Mouse (Mus musculus): ENCODE measurements around the gene Tfb2m.

Gene Tfb2m

DNA sequence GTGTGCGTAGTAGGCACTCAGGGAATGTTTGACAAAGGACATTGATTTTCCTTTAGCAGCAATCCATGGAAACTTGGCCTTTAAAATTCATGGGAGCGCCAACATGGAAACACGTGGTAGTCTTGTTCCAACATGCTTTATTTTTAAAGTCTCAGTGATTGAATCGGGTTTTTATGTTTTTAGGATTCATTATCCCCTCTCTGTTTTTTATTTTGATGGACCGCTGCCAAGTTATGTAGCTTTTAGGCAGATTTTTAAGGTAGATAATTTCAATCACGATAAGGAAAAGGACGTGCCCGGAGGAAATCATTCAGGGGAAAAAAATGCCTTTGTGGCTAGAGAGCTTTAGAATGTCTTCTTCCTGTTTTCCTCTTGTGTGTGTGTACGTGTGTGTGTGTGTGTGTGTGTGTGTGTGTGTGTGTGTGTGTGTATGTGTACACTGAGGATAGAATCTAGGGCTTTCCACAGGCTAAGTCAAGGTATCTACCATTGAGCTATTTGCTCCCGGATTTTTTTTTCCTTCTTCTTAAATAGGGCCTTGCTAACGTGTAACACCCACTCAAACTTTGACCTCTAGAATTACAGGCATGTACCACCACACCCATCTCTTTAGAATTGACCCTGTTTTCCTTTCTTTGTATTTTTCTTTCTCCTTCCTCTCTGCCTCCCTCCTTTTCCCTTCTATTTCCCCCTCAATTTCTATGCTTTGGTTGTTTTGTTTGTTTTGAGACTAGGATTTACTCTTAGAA is 13.6 kb upstream of the Tfb2m start:
- DNase-seq (ENCODE audit: low spot score in 2 of 2) = no peak

DNA sequence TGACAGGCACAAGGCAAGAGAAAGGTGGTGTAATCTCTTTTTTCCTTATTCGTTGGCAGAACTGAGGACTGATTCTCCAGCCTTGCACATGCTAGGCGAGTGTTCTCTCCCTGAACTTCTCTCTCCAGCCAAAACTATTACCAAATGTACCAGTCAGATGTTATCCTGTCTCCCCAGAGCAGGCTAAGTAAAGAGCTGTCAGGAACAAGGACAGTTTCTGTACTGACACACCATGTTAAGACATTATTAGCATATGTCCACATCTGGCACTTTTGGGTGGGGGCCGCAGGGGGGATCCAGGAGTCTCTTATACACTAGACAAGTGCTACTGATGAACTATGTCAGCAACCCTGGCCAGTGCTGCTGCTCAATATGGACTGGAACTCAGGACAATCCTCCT is 10.9 kb upstream of the Tfb2m start:
- no peak for DNase-seq (ENCODE audit: low spot score in 2 of 2)

DNA sequence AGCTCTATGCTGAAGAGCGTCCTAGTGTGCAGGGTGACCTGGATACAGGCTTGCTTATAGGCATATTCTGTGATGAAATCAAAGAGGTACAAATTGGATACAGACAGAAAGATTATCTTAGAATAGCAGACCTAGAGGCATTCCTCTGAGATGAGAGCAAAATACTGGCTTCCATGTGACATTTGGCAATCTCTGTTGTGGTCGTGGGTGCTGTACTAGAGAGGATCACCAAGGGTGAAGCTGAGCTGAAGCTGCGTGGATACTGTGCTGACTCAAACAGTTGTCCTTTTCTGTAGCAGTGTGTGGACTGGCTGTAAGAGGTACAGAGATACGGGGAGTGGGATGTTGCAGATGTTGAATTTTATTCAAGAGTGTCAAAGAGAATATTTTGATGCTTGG is 7.9 kb upstream of the Tfb2m start:
- no peak for DNase-seq (ENCODE audit: low spot score in 2 of 2)

DNA sequence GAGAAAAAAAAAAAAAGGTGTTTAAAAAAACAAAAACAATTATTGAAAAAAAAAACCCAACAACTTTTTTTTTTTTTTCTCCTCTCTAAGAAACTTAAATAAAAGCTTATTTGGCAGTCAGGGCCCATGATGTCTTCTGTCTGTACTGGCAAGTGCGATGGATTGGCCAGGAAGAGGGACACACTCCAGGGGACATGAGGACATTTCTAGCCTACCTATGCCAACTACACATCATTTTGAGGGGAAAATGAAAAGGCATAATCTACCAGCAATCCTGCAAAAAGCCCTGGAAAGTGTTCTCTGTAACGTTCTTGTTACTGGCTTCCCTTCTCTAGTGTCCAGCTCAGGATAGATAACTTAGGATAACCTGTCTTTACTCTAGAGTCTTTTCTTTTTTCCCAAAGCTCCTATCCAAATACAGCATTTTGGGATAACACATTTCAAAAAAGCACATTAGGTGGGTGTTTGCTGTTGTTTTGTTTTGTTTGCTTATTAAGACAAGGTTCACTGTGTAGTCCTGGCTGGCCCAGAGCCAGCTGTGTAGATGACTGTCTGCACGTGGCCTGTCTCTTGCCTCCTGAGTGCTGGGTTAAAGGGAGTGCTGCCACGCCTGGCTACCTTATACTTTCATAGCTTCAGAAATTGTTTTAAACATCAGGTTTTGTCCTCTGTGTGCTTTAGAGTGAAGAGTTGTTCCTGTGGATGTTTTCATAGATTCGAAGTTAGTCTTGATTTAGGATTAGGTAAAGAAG is 7.3 kb upstream of the Tfb2m start:
- DNase-seq (ENCODE audit: low spot score in 2 of 2) = no peak

DNA sequence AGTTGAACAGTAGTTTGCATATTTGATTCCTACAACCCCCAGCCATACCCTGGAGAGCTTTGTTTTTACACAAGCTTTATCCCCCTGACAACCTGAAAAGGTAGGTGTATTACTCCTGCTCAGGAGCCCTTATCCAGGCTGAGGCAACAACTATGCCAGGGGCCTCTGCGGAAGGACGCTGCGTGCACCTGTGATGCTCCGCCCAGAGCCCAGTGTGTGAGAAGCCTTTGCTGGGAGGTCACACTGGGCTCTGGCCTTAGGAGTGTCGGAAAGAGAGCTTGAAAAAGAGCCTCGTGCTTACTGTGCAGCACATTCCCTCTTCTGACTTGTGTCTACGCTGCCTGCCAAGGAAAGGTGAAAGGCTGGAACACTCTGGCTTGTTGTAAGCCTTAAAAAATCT is 6.7 kb upstream of the Tfb2m start:
- DNase-seq (ENCODE audit: low spot score in 2 of 2) = no peak

DNA sequence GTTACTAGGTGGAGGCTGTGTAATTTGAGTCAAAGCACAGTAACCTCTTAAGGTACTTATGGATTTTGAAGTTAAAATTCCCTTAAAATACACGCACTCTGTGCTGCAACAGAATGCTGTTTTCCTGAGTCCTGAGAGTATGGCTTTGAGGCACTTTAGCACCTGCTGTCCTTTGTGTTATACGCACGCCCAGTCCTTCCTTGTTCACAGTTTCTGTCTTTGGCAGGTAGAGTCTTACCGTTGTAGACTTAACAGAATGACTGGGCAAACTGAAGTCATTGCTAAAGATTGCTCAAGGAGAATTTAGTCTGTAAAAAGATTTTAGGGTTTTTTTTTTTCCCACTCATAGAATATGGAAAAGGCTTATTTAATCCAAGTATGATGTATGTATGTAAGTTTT is 5.9 kb upstream of the Tfb2m start:
- DNase-seq (ENCODE audit: low spot score in 2 of 2) = no peak

DNA sequence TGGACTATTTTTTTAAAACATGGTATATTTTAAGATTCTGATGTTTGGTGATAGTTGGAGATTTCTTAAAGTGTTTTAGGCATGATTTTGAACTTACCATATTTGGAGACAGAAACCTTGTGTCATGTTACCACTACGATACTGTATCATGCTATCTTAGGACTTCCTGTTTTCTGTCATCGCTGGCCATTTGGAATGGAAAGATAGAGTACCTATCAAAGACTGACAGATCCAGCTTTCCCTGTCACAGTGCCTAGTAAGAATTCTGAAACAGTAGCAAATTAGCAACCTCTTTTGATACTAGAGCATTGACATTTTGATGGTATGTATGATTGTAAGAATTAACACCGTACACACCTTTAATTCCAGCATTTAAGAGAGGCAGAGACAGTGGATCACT is 5.3 kb upstream of the Tfb2m start:
- no peak for DNase-seq (ENCODE audit: low spot score in 2 of 2)

DNA sequence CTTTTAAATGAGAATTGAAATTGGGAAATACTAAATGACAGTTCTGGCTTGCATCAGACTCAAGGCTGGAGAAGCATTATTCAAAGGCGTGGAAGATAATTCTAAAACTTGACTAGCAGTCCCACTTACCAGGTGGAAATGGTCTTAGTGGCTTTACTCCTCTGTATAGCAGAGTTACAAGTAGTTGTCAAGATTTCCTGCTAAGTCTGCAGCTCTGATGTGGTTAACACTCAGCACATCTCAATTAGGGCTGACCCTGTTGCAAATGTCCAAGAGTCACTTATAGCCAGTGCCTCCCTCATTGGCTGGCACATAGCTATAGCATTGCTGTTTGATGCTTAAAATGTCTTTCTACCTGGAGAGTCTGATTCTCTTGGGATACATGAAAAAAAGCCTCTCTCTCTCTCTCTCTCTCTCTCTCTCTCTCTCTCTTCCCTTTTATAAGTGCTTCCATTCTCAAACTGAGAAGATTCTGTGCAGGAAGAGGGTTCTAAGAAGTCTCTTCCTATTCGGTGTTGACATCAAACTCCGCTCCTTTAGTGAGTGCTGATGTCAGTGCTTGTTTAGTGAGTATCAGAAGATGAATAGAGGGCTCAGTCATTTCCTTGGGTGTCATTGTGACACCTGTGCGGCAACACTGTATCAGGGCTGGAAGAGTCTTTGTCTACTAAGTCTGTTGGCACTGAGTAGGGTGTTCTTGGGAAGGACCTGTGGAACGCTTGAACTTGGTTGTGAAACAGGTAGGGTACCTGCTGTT is 3.1 kb upstream of the Tfb2m start:
- no peak for DNase-seq (ENCODE audit: low spot score in 2 of 2)

DNA sequence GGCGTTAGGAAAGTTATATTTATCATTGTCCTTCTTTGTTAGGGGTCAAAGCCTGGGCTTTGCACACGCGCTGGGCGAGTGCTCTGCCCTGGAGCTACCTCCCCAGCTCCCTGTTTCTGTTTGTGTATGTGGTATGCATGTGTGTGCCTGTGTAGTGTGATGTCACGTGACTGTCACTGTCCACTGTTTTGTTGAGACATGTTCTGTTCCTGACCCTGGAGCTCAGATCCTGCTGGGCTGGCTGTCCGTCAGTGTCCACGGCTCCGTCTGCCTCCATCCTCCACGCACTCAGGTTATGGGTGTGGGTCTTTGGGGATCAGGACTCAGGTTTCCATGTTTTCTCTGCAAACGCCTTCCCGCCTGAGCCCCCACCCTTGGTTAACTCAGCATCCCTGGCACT is 2.2 kb upstream of the Tfb2m start:
- DNase-seq (ENCODE audit: low spot score in 2 of 2) = no peak

DNA sequence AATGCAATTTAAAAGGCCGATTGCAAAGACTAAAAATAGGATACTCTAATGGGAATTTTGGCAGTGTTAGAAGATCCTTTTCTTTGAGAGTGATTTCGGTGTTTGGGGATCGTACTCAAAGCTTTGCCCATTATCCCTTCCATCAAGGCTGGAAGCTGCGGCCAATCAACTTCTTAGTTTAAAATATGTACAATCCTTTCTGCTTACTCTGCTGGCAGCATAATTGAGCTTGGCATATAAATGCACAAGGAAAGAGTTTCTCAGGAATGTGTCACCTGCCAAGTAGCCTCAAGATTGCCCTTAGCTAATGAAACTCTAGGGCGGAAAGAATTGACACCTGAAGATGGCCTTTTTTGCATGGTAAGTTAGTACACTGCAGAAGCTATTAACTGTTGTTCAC is 1.1 kb upstream of the Tfb2m start:
- no peak for DNase-seq (ENCODE audit: low spot score in 2 of 2)

DNA sequence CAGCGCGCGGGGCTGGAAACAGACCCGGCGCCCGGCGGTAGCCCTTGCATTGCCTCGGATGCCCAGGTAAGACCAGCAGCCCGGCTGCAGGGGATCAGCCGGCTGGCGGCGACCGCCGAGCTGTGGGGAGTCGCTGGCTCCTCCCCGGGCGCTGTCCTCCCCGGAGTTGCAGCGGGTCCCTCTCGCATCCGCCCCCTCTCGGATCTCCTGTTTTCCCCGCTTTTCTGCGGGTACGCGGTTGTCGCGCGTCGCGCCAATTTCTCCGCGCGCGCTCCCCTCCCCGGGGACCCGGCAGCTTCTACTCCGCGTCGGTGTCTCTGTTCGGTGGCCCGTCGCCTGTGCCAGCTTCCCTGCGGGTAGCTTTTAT is 467 bp upstream of the Tfb2m start:
- DNase-seq (ENCODE audit: low spot score in 2 of 2) = no peak

DNA sequence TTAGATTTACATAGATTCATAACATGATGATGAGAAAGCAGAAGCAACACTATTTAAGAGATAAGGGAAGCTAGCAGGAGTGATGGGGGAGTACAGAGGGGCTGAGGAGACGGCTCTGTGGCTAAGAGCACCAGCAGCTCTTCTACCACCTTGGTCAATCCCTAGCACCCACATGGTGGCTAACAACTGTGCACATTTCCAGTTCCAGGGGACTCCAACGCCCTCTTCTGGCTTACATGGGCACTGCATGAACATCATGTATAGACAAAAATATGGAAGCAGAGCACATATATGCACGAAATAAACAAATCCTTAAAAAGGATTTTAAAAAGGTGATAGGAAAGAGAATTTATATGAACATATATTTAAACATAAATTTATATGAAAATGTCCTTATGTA is 4.6 kb downstream of the Tfb2m start:
- no peak for DNase-seq (ENCODE audit: low spot score in 2 of 2)

DNA sequence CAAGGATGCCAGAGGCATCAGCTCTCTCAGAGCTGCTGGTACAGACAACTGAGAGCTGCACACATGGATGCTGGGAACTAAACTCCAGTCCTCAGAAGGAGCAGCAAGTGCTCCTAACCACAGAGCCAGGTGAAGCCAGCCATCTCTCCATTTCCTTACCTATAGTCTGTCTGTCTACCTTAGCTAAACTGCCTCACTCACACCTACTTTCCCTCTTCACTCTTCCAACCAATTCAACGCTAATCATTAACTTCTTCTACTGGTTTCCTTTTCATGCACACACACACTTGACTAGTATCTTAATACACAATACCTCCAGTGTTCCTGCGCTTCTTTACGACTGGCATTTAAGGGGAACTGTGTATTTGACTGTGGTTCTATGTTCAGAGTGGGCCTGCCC is 6.2 kb downstream of the Tfb2m start:
- no peak for DNase-seq (ENCODE audit: low spot score in 2 of 2)

DNA sequence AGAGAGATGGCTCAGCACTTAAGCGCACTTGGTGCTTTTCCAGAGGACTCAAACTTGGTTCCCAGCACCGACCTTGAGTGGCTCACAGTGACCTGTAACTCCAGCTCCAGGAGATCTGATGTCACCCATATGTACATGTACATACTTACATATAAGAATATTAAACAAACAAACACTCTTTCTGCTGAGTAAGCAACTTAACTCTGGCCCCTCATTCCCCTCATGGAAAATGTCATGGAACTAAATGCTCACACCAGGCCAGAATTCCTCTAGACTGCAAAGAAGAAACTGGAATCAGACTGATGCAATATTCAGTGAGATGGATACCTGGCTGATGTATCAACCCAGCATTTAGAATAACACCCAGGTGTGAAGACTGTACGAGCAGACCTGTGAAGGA is 7.0 kb downstream of the Tfb2m start:
- no peak for DNase-seq (ENCODE audit: low spot score in 2 of 2)

DNA sequence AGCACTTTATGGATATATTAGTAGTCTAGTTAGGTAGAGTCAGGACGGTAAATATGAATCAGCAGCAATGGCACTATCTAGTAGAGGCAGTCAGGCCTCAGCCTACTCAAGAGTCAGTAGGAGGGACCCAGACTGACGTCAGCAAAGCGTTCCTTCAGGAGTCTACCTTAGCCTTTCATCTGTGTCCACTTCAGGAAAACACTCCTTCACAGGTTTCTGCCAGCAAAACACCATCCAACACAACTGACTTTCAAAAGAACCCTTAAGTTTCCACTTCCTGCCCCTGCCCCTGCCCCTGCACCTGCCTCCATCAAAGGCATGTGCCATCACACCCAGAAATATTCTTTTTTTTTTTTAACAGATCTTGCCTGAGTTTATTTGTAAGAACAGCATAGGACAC is 26.2 kb downstream of the Tfb2m start:
- no peak for DNase-seq (ENCODE audit: low spot score in 2 of 2)

DNA sequence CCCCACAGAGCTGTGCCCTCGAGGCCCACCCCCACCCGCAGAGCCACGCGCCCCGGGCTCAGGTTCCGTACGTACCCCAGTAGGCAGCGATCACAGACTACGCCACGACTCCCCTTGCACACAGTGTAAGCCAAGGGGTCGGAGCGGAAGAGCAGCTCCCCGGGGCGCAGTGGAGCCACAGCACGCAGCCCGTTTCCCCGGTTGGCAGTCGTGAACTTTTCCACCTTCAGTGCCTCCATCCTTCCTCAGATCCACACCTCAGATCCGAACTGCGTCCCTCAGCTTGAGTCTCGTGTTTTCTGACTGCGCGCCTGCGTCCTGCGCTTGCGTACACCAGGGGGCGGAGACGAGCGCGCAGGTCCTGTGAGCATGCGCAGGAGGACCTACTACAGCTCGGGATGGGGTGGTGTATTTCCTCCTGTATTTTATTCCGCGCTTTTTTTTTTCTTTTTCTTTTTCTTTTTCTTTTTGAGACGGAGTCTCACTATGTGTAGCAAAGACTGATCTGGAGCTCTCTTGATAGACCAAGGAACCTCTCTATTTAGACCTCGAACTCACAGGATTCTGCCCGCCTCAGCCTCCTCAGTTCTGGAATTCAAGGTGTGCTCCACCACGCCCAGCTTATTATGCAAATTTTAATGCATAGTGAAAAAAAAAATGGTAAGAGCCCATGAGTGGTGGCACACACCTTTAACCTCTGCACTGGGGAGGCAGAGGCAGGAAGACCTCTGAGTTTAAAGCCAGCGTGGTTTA is 28.2 kb downstream of the Tfb2m start, which contains the start of gene Smyd3:
Gene Smyd3, minus strand, starts transcription at position 329 of the 753 bp plus-strand sequence.
- peak; percentile 70 to 73 for DNase-seq (ENCODE audit: low spot score in 2 of 2)

DNA sequence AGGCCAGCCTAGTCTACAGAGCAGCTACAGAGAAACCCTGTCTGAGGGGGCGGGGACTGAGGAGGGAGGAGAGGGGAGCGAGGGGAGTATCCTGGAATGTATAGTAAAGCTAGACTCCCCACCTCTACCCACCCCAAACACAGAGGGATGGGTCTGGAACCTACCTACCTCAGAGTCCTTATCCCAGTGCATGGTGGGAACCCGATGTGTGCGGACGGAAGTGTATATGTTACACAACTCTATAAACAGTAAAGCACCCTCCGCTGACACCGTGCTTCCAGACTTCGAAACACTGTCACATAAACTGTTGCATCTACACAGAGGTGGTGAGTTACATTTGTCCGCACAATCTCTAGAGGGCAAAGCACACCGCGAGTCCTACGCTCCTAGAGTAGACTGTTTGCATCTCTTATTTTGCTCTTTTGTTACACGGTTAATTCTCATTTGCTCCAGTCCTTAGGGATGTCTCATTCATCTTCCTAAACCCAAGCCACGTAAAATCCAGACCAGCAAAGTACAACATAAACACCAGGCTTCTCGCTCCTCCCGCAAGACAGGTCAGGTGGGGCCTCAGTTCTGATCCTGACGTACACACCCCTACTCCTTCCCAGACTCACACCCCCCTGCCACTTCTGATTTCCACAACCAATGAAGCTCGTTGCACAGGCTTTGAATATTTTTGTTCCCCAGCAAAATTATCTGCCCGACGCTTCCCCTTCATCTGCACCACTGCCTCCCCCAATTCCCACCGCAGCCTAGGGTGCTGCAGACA is 28.9 kb downstream of the Tfb2m start:
- DNase-seq (ENCODE audit: low spot score in 2 of 2) = no peak

DNA sequence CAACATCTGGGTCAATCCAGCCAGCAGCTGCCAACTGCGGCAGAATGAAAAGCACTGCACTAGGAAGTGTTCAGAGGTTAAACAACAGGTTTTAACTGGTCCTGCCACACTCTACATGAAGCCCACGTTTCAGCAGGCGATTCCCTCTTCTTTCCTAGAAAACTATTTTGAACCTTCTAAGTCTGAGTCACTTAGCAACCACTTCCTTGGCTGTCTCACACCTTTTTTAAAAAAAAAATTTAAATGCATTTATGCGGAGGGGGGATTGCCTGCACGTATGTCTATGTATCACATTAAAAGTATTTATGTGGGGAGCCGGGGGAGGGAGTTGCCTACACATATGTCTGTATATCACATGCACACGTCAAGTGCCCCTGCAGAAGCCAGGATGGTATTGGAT is 34.2 kb downstream of the Tfb2m start:
- DNase-seq (ENCODE audit: low spot score in 2 of 2) = peak; percentile 25 to 29

DNA sequence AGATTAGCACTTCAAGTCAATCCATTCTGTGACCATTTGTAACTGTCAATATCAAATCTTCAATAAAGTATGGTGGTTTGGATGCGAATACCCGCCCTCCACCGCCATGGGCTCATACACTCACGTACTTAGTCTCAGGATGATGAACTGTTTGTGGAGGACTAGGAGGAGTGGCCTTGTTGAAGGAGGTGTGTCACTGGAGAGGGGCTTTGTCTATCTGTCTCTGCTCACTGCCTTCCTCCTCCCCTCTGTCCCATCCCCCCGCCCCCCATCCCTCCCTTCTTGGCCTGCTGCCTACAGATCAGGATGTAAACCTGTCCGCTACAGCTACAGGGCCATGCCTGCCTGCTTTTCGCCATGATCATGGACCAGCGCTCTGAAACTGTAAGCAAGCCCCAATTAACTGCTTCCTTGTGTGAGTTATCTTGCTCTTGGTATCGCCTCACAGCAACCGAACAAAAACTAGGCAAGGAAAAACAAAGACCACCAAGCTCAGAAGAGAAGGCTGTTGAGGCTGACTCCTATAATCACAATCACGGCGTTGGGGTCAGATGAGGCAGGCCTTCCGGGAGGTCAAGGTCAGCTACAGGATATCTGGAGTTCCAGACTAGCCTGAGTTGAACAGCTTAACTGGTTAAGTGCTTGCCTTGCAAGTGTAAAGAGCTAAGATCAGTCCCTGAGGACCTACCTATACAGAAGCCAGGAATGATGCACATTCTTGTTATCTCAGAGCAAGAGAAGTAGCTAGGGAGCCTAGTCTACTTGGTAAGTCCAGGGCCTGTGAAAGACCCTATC is 35.3 kb downstream of the Tfb2m start:
- DNase-seq (ENCODE audit: low spot score in 2 of 2) = no peak

DNA sequence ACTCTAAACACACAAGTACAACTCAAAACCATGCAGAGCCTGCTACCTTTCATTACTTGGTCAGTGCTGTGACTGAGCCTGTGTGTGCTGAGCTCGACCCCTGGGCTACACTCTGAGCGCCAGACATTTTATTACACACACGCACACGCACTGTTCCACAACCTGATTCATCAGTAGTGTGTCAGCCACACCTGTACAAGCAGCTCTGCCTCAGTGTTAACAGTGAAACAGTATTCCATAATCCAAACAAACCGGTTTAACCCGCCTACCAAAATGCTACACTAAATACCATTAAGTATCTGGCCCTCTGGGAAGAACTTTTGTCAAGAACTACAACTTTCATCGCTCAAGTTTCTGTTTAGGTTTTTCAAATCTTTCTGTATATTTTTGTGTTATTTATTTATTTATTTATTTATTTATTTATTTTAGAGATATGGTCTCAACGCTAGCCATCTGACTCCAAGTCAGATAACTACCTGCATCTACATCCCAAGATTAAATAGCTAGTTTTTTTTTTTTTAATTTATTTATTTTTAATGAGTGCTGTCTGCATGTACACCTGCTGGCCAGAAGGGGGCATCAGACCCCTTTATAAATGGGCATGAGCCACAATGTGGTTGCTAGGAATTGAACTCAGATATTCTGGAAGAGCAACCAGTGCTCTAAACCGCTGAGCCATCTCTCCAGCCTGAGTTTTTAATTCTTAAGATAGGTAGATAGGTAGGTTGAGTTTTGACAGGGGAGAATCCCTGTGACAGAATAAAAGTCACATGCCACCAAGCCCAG is 39.3 kb downstream of the Tfb2m start:
- DNase-seq (ENCODE audit: low spot score in 2 of 2) = no peak
